Mouse (Mus musculus) hematopoietic stem cell, adult 5-6 weeks (primary cell): Measurements from ENCODE around the gene Def6. TPM values are rescaled to one million over a fixed set of nuclear protein-coding genes. Genes with fewer than 3 reads are reported as not detected.
A peak's percentile ranks its signal among the peaks of the same experiment; 100 is the strongest.
"Not testable (repeated sequence)": the region's sequence is repeated elsewhere in the genome, so short reads cannot be mapped to it uniquely, and the experiment has no call there.

Experiments
- ATAC-seq, 2 experiments: fragments of 125-278 bp in 1 of 2; replicated peaks in 1 of 2; 2 replicates each; pipeline ENCODE4 v1.8.0; 2016 to 2017; ENCODE audit warnings: inconsistent platforms in 2 of 2, mild to moderate bottlenecking in 2 of 2, moderate number of reproducible peaks in 2 of 2, low read depth in 1 of 2, moderate TSS enrichment in 1 of 2; ENCODE audit not compliant: low FRiP score in 2 of 2, poor library complexity in 2 of 2, severe bottlenecking in 2 of 2, insufficient read depth in 1 of 2, low TSS enrichment in 1 of 2
- total RNA-seq: library from RNA; stranded (forward); fragments of 172-1452, 232-1000 nt; gene quantifications from 2 replicates; pipeline ENCODE4 v1.2.3, GENCODE M21; 2017

Def6 gene
- total RNA-seq, 1 experiment from 2014 or later = 113 TPM

- no peak for ATAC-seq
Measured at GRCm38 (mm10) chr17:28201982-28202381, 5.6 kb upstream of the Def6 start.

GRCm38 (mm10) chr17:28204052-28204720 lies 3.4 kb upstream of the Def6 start:
- ATAC-seq = peak in 1 of 2 experiments; percentile 38; a peak in 2 of 4 replicates

GRCm38 (mm10) chr17:28205443-28205842 lies 2.1 kb upstream of the Def6 start:
- no peak for ATAC-seq

GRCm38 (mm10) chr17:28207092-28207491 lies 486 bp upstream of the Def6 start:
- ATAC-seq = no peak

- ATAC-seq = no peak
Measured at GRCm38 (mm10) chr17:28208314-28208612, 685 bp downstream of the Def6 start.

GRCm38 (mm10) chr17:28209457-28210110 lies 2.0 kb downstream of the Def6 start:
- ATAC-seq = peak; percentile 12 to 35; a peak in 2 of 4 replicates

GRCm38 (mm10) chr17:28211921-28212341 lies 4.4 kb downstream of the Def6 start:
- peak; percentile 23 to 40 for ATAC-seq

- no peak; a peak in 1 of 4 replicates for ATAC-seq
Measured at GRCm38 (mm10) chr17:28212391-28212790, 4.8 kb downstream of the Def6 start.

GRCm38 (mm10) chr17:28213236-28213635 lies 5.7 kb downstream of the Def6 start:
- ATAC-seq = no peak

GRCm38 (mm10) chr17:28216791-28217190 lies 9.2 kb downstream of the Def6 start:
- no peak for ATAC-seq

- ATAC-seq = peak; percentile 74 to 77
Measured at GRCm38 (mm10) chr17:28217721-28218649, 10.4 kb downstream of the Def6 start.

GRCm38 (mm10) chr17:28222463-28222862 lies 14.9 kb downstream of the Def6 start:
- ATAC-seq = not testable (repeated sequence)

GRCm38 (mm10) chr17:28223561-28224391 lies 16.2 kb downstream of the Def6 start:
- ATAC-seq = peak; percentile 78 to 79

GRCm38 (mm10) chr17:28224615-28225014 lies 17.0 kb downstream of the Def6 start:
- no peak for ATAC-seq

GRCm38 (mm10) chr17:28226014-28226413 lies 18.4 kb downstream of the Def6 start:
- ATAC-seq = peak; percentile 64 to 76

- ATAC-seq = no peak
Measured at GRCm38 (mm10) chr17:28230486-28230885, 22.9 kb downstream of the Def6 start.

GRCm38 (mm10) chr17:28231026-28231736 lies 23.6 kb downstream of the Def6 start:
- ATAC-seq = no peak
